Mouse (Mus musculus) left cerebral cortex, postnatal 36 days (tissue): ENCODE data around the gene Basp1. TPM values are rescaled to one million over a fixed set of nuclear protein-coding genes. Genes with fewer than 3 reads are reported as not detected.
A peak's percentile ranks its signal among the peaks of the same experiment; 100 is the strongest.

Experiments used
- DNase-seq, 2 experiments: peaks; one replicate each; pipeline ENCODE4 v3.0.0; 2021 to 2022; ENCODE audit warnings: low spot score in 2 of 2, mixed read lengths in 1 of 2
- intact Hi-C: fragments of 180-260 bp; cut with DNase I; formaldehyde crosslinking; loops from one replicate; pipeline ENCODE4 v1.15.1; 2025
- total RNA-seq, 2 experiments: library from RNA; stranded (reverse); gene quantifications; 2 replicates each; pipeline ENCODE4 v1.2.3; 2021

Basp1 gene
- total RNA-seq, 2 experiments from 2014 or later = 645 to 834 TPM

GRCm38 (mm10) chr15:25428551-25428950 is 15.0 kb upstream of the Basp1 start:
- intact Hi-C loops = loop anchor here (2.0 to 10.0 kb wide), 2 partner anchors 288 to 526 kb away; no protein-coding TSS in a partner anchor
- no peak for DNase-seq

- no peak for DNase-seq
- intact Hi-C loops = loop anchor here (10.0 kb wide), 1 partner anchor 535 kb away; no protein-coding TSS in a partner anchor
Observed at GRCm38 (mm10) chr15:25420266-25420665, 6.7 kb upstream of the Basp1 start.

GRCm38 (mm10) chr15:25416367-25416766 is 2.8 kb upstream of the Basp1 start:
- intact Hi-C loops = loop anchor here (10.0 kb wide), 1 partner anchor 282 kb away; no protein-coding TSS in a partner anchor
- peak in 1 of 2 experiments; percentile 25 for DNase-seq

- intact Hi-C loops = loop anchor here (1.0 to 10.0 kb wide), 4 partner anchors 281 to 820 kb away; no protein-coding TSS in a partner anchor
- no peak for DNase-seq
Observed at GRCm38 (mm10) chr15:25415958-25416357, 2.4 kb upstream of the Basp1 start.

- DNase-seq = peak; percentile 88 to 92
Observed at GRCm38 (mm10) chr15:25414747-25415119, 1.2 kb upstream of the Basp1 start.

GRCm38 (mm10) chr15:25414011-25414746 is 615 bp upstream of the Basp1 start:
- intact Hi-C loops = loop anchor here (2.0 to 10.0 kb wide), 5 partner anchors 279 to 765 kb away; no protein-coding TSS in a partner anchor

More at GRCm38 (mm10) chr15:25414747-25415119, 1.2 kb upstream of the Basp1 start:
- intact Hi-C loops = loop anchor here (1.0 to 10.0 kb wide), 6 partner anchors 280 to 818 kb away; no protein-coding TSS in a partner anchor

GRCm38 (mm10) chr15:25412761-25413261 is 753 bp downstream of the Basp1 start:
- peak; percentile 53 to 65 for DNase-seq
- intact Hi-C loops = loop anchor here (2.0 to 10.0 kb wide), 4 partner anchors 48 to 386 kb away; no protein-coding TSS in a partner anchor

More at GRCm38 (mm10) chr15:25414011-25414746, 615 bp upstream of the Basp1 start:
- DNase-seq = peak; percentile 79 to 83

GRCm38 (mm10) chr15:25412171-25412641 is 1.4 kb downstream of the Basp1 start:
- peak; percentile 69 to 80 for DNase-seq
- intact Hi-C loops = loop anchor here (2.0 to 10.0 kb wide), 4 partner anchors 47 to 385 kb away; no protein-coding TSS in a partner anchor

- intact Hi-C loops = loop anchor here (5.0 to 10.0 kb wide), 3 partner anchors 277 to 384 kb away; no protein-coding TSS in a partner anchor
- no peak for DNase-seq
Observed at GRCm38 (mm10) chr15:25411461-25411860, 2.1 kb downstream of the Basp1 start.

GRCm38 (mm10) chr15:25405926-25406325 is 7.6 kb downstream of the Basp1 start:
- intact Hi-C loops = no loop called here
- no peak for DNase-seq

GRCm38 (mm10) chr15:25403879-25404278 is 9.7 kb downstream of the Basp1 start:
- intact Hi-C loops = no loop called here
- no peak for DNase-seq

GRCm38 (mm10) chr15:25402001-25402400 is 11.6 kb downstream of the Basp1 start:
- intact Hi-C loops = no loop called here
- DNase-seq = no peak

- intact Hi-C loops = no loop called here
- DNase-seq = no peak
Observed at GRCm38 (mm10) chr15:25400276-25400675, 13.3 kb downstream of the Basp1 start.

- intact Hi-C loops = no loop called here
- no peak for DNase-seq
Observed at GRCm38 (mm10) chr15:25395912-25396590, 17.5 kb downstream of the Basp1 start.

- intact Hi-C loops = no loop called here
- DNase-seq = no peak
Observed at GRCm38 (mm10) chr15:25392525-25393099, 21.0 kb downstream of the Basp1 start.

GRCm38 (mm10) chr15:25391210-25391609 is 22.4 kb downstream of the Basp1 start:
- intact Hi-C loops = no loop called here
- no peak for DNase-seq

- intact Hi-C loops = no loop called here
- DNase-seq = no peak
Observed at GRCm38 (mm10) chr15:25387572-25387971, 26.0 kb downstream of the Basp1 start.

GRCm38 (mm10) chr15:25380051-25380450 is 33.5 kb downstream of the Basp1 start:
- no peak for DNase-seq
- intact Hi-C loops = no loop called here

- intact Hi-C loops = loop anchor here (2.0 kb wide), 1 partner anchor 16 kb away; no protein-coding TSS in a partner anchor
- peak in 1 of 2 experiments; percentile 48 for DNase-seq
Observed at GRCm38 (mm10) chr15:25378707-25379106, 34.9 kb downstream of the Basp1 start.
